Comparison of ENCODE assay signal across 8 mouse cellular contexts in the genomic region with DNA sequence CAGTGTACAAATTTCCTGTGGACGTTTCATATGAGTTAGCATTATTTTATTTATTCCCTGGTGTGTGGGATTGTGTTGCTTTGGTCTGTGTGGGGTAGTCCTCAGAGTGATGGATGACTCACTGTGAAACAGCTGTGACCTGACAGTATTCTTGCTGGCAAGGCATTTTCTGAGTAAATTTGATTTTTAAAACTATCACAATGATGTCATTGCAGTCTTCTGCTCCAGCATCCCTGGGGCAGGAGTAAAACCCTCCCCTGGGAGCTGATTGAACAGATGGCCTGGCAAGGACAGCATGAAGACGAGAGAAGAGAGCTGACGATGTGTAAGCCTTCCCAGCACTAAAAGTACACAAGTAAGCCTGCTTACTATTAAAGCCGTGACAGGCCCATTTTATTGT.
DNase-seq lines count a peak whose midpoint lies in the region; TF ChIP-seq lines count a peak whose summit lies in the region.

No protein-coding gene starts in this region.

- DNase-seq in embryo, embryonic 10.5 days (ENCODE audit: low spot score): peak; percentile 3
- no peak for DNase-seq in embryo, embryonic 9.5 days (ENCODE audit: extremely low spot score)
- DNase-seq in Muller cell, postnatal 12 days (ENCODE audit: inconsistent ontology term): peak; percentile 8
- DNase-seq in frontal cortex, postnatal 36 days (ENCODE audit: low spot score in 2 of 2): peak; percentile 59 to 64
- DNase-seq in left cerebral cortex, adult 2 months (ENCODE audit: extremely low spot score in 1 of 2, low spot score in 2 of 2): peak; percentile 29 to 37
- DNase-seq in lung, adult 18-20 months: no peak
- DNase-seq in MN1 (ENCODE audit: low spot score): no peak
- DNase-seq in kidney, postnatal 10 days: no peak

- H3K4me3 ChIP-seq in left cerebral cortex, adult 2 months: no peak overlapping the region

- TF ChIP-seq CTCF in left cerebral cortex, adult 2 months (IDR thresholded peaks at IDR 0.05): no peak

- no peak overlapping the region for H3K27ac ChIP-seq in left cerebral cortex, adult 2 months

- intact Hi-C loops in left cerebral cortex, adult 2 months (cut with DNase I): loop anchor here (10.0 kb wide), 1 partner anchor 575 kb away; a partner anchor contains a TSS

Comparison
In these comparisons a context has a peak if more than half of its experiments do, and no peak if none do; other contexts are left out.
1. DNase-seq: peak in embryo, embryonic 10.5 days (single experiment), Muller cell, postnatal 12 days (single experiment), frontal cortex, postnatal 36 days (2 of 2) and left cerebral cortex, adult 2 months (2 of 2); none in embryo, embryonic 9.5 days (single experiment), lung, adult 18-20 months (0 of 2), MN1 (single experiment) and kidney, postnatal 10 days (single experiment).